Mouse (Mus musculus) midbrain, embryonic 13.5 days (tissue): Measurements from ENCODE around the gene Khdc4. TPM values are rescaled to one million over a fixed set of nuclear protein-coding genes. Genes with fewer than 3 reads are reported as not detected.
A peak's percentile ranks its signal among the peaks of the same experiment; 100 is the strongest.
"Not testable (repeated sequence)": the region's sequence is repeated elsewhere in the genome, so short reads cannot be mapped to it uniquely, and the experiment has no call there.

Source experiments
- ATAC-seq: fragments of 200-750 bp; cut with Nextera tagmentation; 2 replicates; pipeline ENCODE4 v1.8.0; 2017; ENCODE audit warnings: mild to moderate bottlenecking, moderate TSS enrichment, moderate library complexity
- H3K27ac ChIP-seq: fragments of 300-500 bp; sonication (generic); 2 replicates; pipeline ENCODE4 v1.5.1; 2015; ENCODE audit warnings: inconsistent platforms, mild to moderate bottlenecking, moderate library complexity
- H3K27me3 ChIP-seq: fragments of 300-500 bp; sonication (generic); 2 replicates; pipeline ENCODE4 v1.6.1; 2015; ENCODE audit warnings: mild to moderate bottlenecking, inconsistent platforms
- H3K36me3 ChIP-seq: fragments of 300-500 bp; sonication (generic); 2 replicates; pipeline ENCODE4 v1.6.1; 2015; ENCODE audit warnings: mild to moderate bottlenecking, inconsistent platforms
- H3K4me1 ChIP-seq: fragments of 300-500 bp; sonication (generic); replicated peaks from 2 replicates; pipeline ENCODE4 v1.6.1; 2015; ENCODE audit warnings: inconsistent platforms
- H3K4me2 ChIP-seq: fragments of 300-500 bp; sonication (generic); replicated peaks from 2 replicates; pipeline ENCODE4 v1.6.1; 2015; ENCODE audit warnings: moderate library complexity, mild to moderate bottlenecking, inconsistent platforms
- H3K4me3 ChIP-seq: fragments of 300-500 bp; sonication (generic); replicated peaks from 2 replicates; pipeline ENCODE4 v1.5.1; 2015; ENCODE audit warnings: mild to moderate bottlenecking, inconsistent platforms
- H3K9ac ChIP-seq: fragments of 300-500 bp; sonication (generic); replicated peaks from 2 replicates; pipeline ENCODE4 v1.6.1; 2015; ENCODE audit warnings: mild to moderate bottlenecking, inconsistent platforms
- H3K9me3 ChIP-seq: fragments of 300-500 bp; sonication (generic); 2 replicates; pipeline ENCODE4 v1.6.1; 2016; ENCODE audit warnings: mild to moderate bottlenecking, inconsistent platforms
- WGBS: fragments of 180-500 bp; shearing (Covaris S2); methylation state at CpG from one replicate; pipeline ENCODE4 v1.1.7; 2015; 5-methylcytosine and 5-hydroxymethylcytosine counted together
- polyA plus RNA-seq: library from polyadenylated mRNA; unstranded; fragments of >200 nt; fragmentation: Nextera tagmentation; extraction: Ambion mirVana; gene quantifications from 2 replicates; pipeline ENCODE4 v1.2.1, GENCODE M21; 2015

Khdc4 gene
- polyA plus RNA-seq, 1 experiment from 2014 or later: 105 TPM

GRCm38 (mm10) chr3:88713709-88714108 lies 28.1 kb downstream of the Khdc4 start:
- ATAC-seq: no peak
- 97% methylated on average over 4 of the region's 4 CpGs for WGBS
- peaks cover 16% of the 10 kb centered on the region for H3K4me1 ChIP-seq
- H3K27me3 ChIP-seq: no peaks in the 10 kb centered on the region
- peaks cover 52% of the 10 kb centered on the region for H3K36me3 ChIP-seq
- H3K4me3 ChIP-seq: no peak overlapping the region
- H3K27ac ChIP-seq: no peak overlapping the region
- H3K4me2 ChIP-seq: no peak overlapping the region
- H3K9me3 ChIP-seq: no peaks in the 10 kb centered on the region
- no peak overlapping the region for H3K9ac ChIP-seq

GRCm38 (mm10) chr3:88714725-88715124 lies 29.1 kb downstream of the Khdc4 start:
- Histone ChIP-seq H3K9me3 (no peaks in the 10 kb centered on the region), H3K27me3 (no peaks in the 10 kb centered on the region), H3K4me2 (no peak overlapping the region), H3K36me3 (peaks cover 47% of the 10 kb centered on the region), H3K4me3 (no peak overlapping the region), H3K27ac (no peak overlapping the region), H3K9ac (no peak overlapping the region), H3K4me1 (peaks cover 26% of the 10 kb centered on the region)
- no peak for ATAC-seq
- WGBS: 95% methylated on average over 2 of the region's 2 CpGs

- not testable (repeated sequence) for H3K9me3 ChIP-seq, H3K27ac ChIP-seq, H3K27me3 ChIP-seq, ATAC-seq, H3K4me3 ChIP-seq, H3K4me2 ChIP-seq, H3K9ac ChIP-seq
- WGBS: 86% methylated on average over 5 of the region's 5 CpGs
- Histone ChIP-seq H3K36me3 (peaks cover 45% of the 10 kb centered on the region), H3K4me1 (peaks cover 26% of the 10 kb centered on the region)
Measured at GRCm38 (mm10) chr3:88715716-88716115, 30.1 kb downstream of the Khdc4 start.

GRCm38 (mm10) chr3:88716399-88717197 lies 31.0 kb downstream of the Khdc4 start, which contains the start of gene Rit1:
Gene Rit1, plus strand, starts transcription at chr3:88716838.
- Histone ChIP-seq H3K9me3 (no peaks in the 10 kb centered on the region), H3K27ac (peak within 1 kb of the TSS; percentile 40; the same call in 1 of the 2 replicates), H3K36me3 (peaks cover 44% of the 10 kb centered on the region), H3K9ac (peak within 1 kb of the TSS; percentile 68), H3K4me1 (peaks cover 26% of the 10 kb centered on the region), H3K4me2 (peak within 1 kb of the TSS; percentile 74), H3K27me3 (no peaks in the 10 kb centered on the region), H3K4me3 (peak within 1 kb of the TSS; percentile 60)
- ATAC-seq: peak; percentile 95
- 2% methylated on average over 27 of the region's 27 CpGs for WGBS

GRCm38 (mm10) chr3:88717198-88717798 lies 31.7 kb downstream of the Khdc4 start:
- H3K27ac ChIP-seq: peak overlapping the region; percentile 40; the same call in 1 of the 2 replicates
- H3K27me3 ChIP-seq: no peaks in the 10 kb centered on the region
- H3K4me3 ChIP-seq: peak overlapping the region; percentile 60
- 6% methylated on average over 9 of the region's 9 CpGs for WGBS
- peak overlapping the region; percentile 68 for H3K9ac ChIP-seq
- ATAC-seq: peak; percentile 72
- H3K4me1 ChIP-seq: peaks cover 26% of the 10 kb centered on the region
- peak overlapping the region; percentile 74 for H3K4me2 ChIP-seq
- H3K9me3 ChIP-seq: no peaks in the 10 kb centered on the region
- peaks cover 41% of the 10 kb centered on the region for H3K36me3 ChIP-seq

- Histone ChIP-seq H3K9me3 (no peaks in the 10 kb centered on the region), H3K27ac (no peak overlapping the region), H3K27me3 (no peaks in the 10 kb centered on the region), H3K4me1 (peaks cover 26% of the 10 kb centered on the region), H3K4me2 (peak overlapping the region; percentile 74), H3K36me3 (peaks cover 37% of the 10 kb centered on the region), H3K4me3 (peak overlapping the region; percentile 60), H3K9ac (no peak overlapping the region)
- no peak for ATAC-seq
- 83% methylated on average over 1 of the region's 1 CpGs for WGBS
Measured at GRCm38 (mm10) chr3:88717831-88718230, 32.2 kb downstream of the Khdc4 start.

- Histone ChIP-seq H3K4me3 (no peak overlapping the region), H3K27ac (no peak overlapping the region), H3K36me3 (peaks cover 34% of the 10 kb centered on the region), H3K27me3 (no peaks in the 10 kb centered on the region), H3K9ac (no peak overlapping the region), H3K4me1 (peaks cover 26% of the 10 kb centered on the region), H3K9me3 (no peaks in the 10 kb centered on the region), H3K4me2 (no peak overlapping the region)
- WGBS: 86% methylated on average over 2 of the region's 2 CpGs
- no peak for ATAC-seq
Measured at GRCm38 (mm10) chr3:88719098-88719497, 33.5 kb downstream of the Khdc4 start.

- Histone ChIP-seq H3K36me3 (peaks cover 32% of the 10 kb centered on the region), H3K9ac (no peak overlapping the region)
- WGBS: 94% methylated on average over 2 of the region's 2 CpGs
Measured at GRCm38 (mm10) chr3:88736556-88736955, 51.0 kb downstream of the Khdc4 start.

GRCm38 (mm10) chr3:88738641-88739040 lies 53.0 kb downstream of the Khdc4 start:
- Histone ChIP-seq H3K27me3 (no peaks in the 10 kb centered on the region), H3K4me1 (no peaks in the 10 kb centered on the region), H3K27ac (no peak overlapping the region), H3K36me3 (peaks cover 38% of the 10 kb centered on the region), H3K4me3 (no peak overlapping the region), H3K4me2 (no peak overlapping the region), H3K9ac (no peak overlapping the region), H3K9me3 (no peaks in the 10 kb centered on the region)
- ATAC-seq: no peak
- WGBS: 66% methylated on average over 3 of the region's 3 CpGs

More at GRCm38 (mm10) chr3:88736556-88736955, 51.0 kb downstream of the Khdc4 start:
- no peak overlapping the region for H3K4me2 ChIP-seq
- H3K27me3 ChIP-seq: no peaks in the 10 kb centered on the region
- H3K27ac ChIP-seq: no peak overlapping the region
- no peak overlapping the region for H3K4me3 ChIP-seq
- no peaks in the 10 kb centered on the region for H3K4me1 ChIP-seq
- no peak for ATAC-seq
- H3K9me3 ChIP-seq: no peaks in the 10 kb centered on the region

- no peaks in the 10 kb centered on the region for H3K9me3 ChIP-seq
- no peaks in the 10 kb centered on the region for H3K27me3 ChIP-seq
- no peak for ATAC-seq
- 93% methylated on average over 3 of the region's 3 CpGs for WGBS
- no peak overlapping the region for H3K27ac ChIP-seq
- H3K36me3 ChIP-seq: peaks cover 48% of the 10 kb centered on the region
- no peaks in the 10 kb centered on the region for H3K4me1 ChIP-seq
- no peak overlapping the region for H3K9ac ChIP-seq
- no peak overlapping the region for H3K4me2 ChIP-seq
- no peak overlapping the region for H3K4me3 ChIP-seq
Measured at GRCm38 (mm10) chr3:88740147-88740546, 54.5 kb downstream of the Khdc4 start.

- no peaks in the 10 kb centered on the region for H3K4me1 ChIP-seq
- H3K27ac ChIP-seq: 0 out of 2 replicates have a peak overlapping the region, but pooled peaks have one; percentile 5
- no peak overlapping the region for H3K4me2 ChIP-seq
- H3K9me3 ChIP-seq: peaks cover 17% of the 10 kb centered on the region
- no peaks in the 10 kb centered on the region for H3K27me3 ChIP-seq
- no peak overlapping the region for H3K4me3 ChIP-seq
- H3K9ac ChIP-seq: no peak overlapping the region
- 93% methylated on average over 9 of the region's 9 CpGs for WGBS
- H3K36me3 ChIP-seq: peaks cover 84% of the 10 kb centered on the region
- ATAC-seq: no peak
Measured at GRCm38 (mm10) chr3:88745534-88745933, 59.9 kb downstream of the Khdc4 start.

GRCm38 (mm10) chr3:88746139-88746870 lies 60.7 kb downstream of the Khdc4 start:
- H3K9ac ChIP-seq: no peak overlapping the region
- H3K4me2 ChIP-seq: no peak overlapping the region
- H3K27ac ChIP-seq: no peak overlapping the region
- no peak for ATAC-seq
- H3K27me3 ChIP-seq: no peaks in the 10 kb centered on the region
- peaks cover 91% of the 10 kb centered on the region for H3K36me3 ChIP-seq
- H3K4me3 ChIP-seq: no peak overlapping the region
- H3K9me3 ChIP-seq: peaks cover 17% of the 10 kb centered on the region
- 97% methylated on average over 15 of the region's 15 CpGs for WGBS
- no peaks in the 10 kb centered on the region for H3K4me1 ChIP-seq
